Mouse (Mus musculus): ENCODE results near the gene Sult1c1. TPM values are rescaled to one million over a fixed set of nuclear protein-coding genes. Genes with fewer than 3 reads are reported as not detected.

The Sult1c1 gene
- not detected for total RNA-seq (2023)

GRCm38 (mm10) chr17:53990574-53990973 lies at the start of gene Sult1c1:
TSS of gene Sult1c1 (minus strand) at chr17:53990674.

Other genes with a start within 250 kb of the Sult1c1 start
- not detected for gene Sult1c2, start 144.3 kb downstream of the Sult1c1 start, total RNA-seq (2023)

All from T-cell, adult 66 days (primary cell).